Mouse (Mus musculus) megakaryocyte, embryonic 14.5 days (primary cell): ENCODE data around the gene Ptprm. TPM values are rescaled to one million over a fixed set of nuclear protein-coding genes. Genes with fewer than 3 reads are reported as not detected.

Experiments used
- H3K27me3 ChIP-seq: replicated peaks from 2 replicates; pipeline ENCODE3; 2012; ENCODE audit warnings: inconsistent platforms
- H3K36me3 ChIP-seq: replicated peaks from 2 replicates; pipeline ENCODE3; 2012; ENCODE audit warnings: low read length, inconsistent platforms, mixed read lengths
- H3K4me1 ChIP-seq: 2 replicates; pipeline ENCODE4 v1.6.1; 2012; ENCODE audit warnings: inconsistent platforms
- H3K4me3 ChIP-seq: replicated peaks from 2 replicates; pipeline ENCODE3; 2012; ENCODE audit warnings: moderate library complexity, mild to moderate bottlenecking, inconsistent platforms
- H3K9me3 ChIP-seq: 2 replicates; pipeline ENCODE4 v1.6.1; 2012; ENCODE audit warnings: inconsistent platforms
- FLI1 ChIP-seq: IDR thresholded peaks from 2 replicates; pipeline ENCODE4 v1.6.1; 2012; ENCODE audit warnings: low read length, inconsistent platforms, mixed read lengths
- GATA1 ChIP-seq: IDR thresholded peaks from 3 replicates; pipeline ENCODE4 v1.6.1; 2012; ENCODE audit warnings: mixed read lengths, low read length, inconsistent platforms, borderline replicate concordance
- polyA plus RNA-seq: library from polyadenylated mRNA; stranded (reverse); fragments of >175 nt; gene quantifications from 2 replicates; pipeline ENCODE4 v1.2.3, GENCODE M21; 2012; ENCODE audit warnings: low replicate concordance; ENCODE audit not compliant: insufficient read depth

The Ptprm gene
- polyA plus RNA-seq, 1 experiment: not detected

DNA sequence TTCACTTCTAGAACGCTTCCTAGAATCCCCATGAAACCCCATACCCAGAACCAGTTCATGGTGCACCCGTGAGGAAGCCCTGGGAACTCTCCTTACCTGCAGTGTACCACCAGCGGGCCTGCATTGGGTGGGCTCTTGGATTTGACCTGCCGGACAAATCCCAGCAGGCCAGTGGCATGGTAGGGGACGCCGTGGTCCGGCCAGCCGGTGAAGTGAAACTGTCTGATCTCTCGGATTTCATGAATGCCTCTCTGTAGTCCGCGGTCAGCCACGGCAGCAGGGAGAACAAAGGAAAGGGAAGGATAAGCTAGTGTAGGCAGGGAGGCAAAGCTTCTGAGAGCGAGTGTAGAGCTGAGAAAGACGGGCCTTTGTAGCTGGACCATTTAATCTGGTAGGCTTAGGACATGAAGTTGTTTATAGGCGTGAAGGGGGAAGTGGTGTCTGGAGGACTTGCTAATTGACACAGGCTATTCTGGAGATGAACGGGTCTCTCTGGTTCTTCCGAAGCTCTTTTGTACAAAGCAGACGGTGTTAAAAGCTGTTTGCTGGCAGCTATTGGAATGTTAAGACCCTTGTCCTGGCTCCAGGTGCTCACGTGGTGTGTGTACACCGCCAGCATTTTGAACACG lies 660.5 kb downstream of the Ptprm start:
- Histone ChIP-seq H3K9me3 (peaks cover 56% of the 10 kb centered on the region), H3K4me3 (no peak overlapping the region), H3K27me3 (no peaks in the 10 kb centered on the region), H3K36me3 (no peaks in the 10 kb centered on the region), H3K4me1 (no peaks in the 10 kb centered on the region)
- TF ChIP-seq FLI1: no peak
- TF ChIP-seq GATA1: no peak

DNA sequence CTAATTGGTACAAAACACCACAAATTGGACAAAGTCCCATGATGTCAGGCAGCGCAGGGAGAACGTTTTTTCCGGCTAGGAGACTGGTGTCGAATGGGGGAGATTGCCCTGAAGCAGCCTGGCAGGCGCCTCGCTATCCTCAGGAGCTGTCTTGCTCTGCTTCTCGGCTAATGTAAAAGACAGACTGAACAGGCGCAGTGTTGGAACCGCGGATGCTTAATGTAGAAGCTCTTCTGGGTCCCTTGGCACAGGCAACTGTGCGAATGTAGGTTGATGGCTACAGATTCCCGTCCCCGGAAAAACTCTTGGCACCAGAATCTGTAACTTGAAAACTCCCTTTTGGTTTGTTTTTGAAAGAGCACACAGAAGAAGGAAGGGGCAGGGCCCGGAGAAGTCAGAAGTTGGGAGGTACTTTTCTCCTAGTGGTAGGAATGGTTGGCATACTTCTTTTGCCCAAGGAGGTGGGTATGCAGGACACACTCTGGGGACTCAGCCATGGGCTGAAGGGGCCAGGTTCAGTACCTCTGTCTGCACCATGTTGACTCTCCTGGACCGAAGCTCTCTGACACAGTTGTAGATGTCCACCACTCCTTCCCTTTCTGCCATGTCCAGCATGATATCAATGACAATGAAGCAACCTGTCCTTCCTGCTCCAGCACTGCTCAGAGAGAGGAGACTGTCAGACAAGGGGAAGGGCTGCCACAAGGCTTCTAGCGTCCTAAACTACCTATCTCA lies 661.1 kb downstream of the Ptprm start:
- H3K9me3 ChIP-seq: peaks cover 58% of the 10 kb centered on the region

GRCm38 (mm10) chr17:66688179-66688578 lies 666.1 kb downstream of the Ptprm start:
- H3K36me3 ChIP-seq: no peaks in the 10 kb centered on the region
- TF ChIP-seq FLI1 (no peak), GATA1 (no peak)
- H3K9me3 ChIP-seq: peaks cover 62% of the 10 kb centered on the region
- H3K4me1 ChIP-seq: no peaks in the 10 kb centered on the region
- no peaks in the 10 kb centered on the region for H3K27me3 ChIP-seq
- no peak overlapping the region for H3K4me3 ChIP-seq

More for the DNA sequence above, 661.1 kb downstream of the Ptprm start:
- Histone ChIP-seq H3K4me1 (no peaks in the 10 kb centered on the region), H3K27me3 (no peaks in the 10 kb centered on the region), H3K36me3 (no peaks in the 10 kb centered on the region), H3K4me3 (no peak overlapping the region)
- no peak for TF ChIP-seq FLI1
- no peak for TF ChIP-seq GATA1

- no peaks in the 10 kb centered on the region for H3K36me3 ChIP-seq
- H3K4me1 ChIP-seq: no peaks in the 10 kb centered on the region
- H3K27me3 ChIP-seq: no peaks in the 10 kb centered on the region
- no peak overlapping the region for H3K4me3 ChIP-seq
- TF ChIP-seq GATA1 (no peak), FLI1 (no peak)
- H3K9me3 ChIP-seq: peaks cover 62% of the 10 kb centered on the region
These were observed 666.7 kb downstream of the Ptprm start for GRCm38 (mm10) chr17:66687543-66687942.

DNA sequence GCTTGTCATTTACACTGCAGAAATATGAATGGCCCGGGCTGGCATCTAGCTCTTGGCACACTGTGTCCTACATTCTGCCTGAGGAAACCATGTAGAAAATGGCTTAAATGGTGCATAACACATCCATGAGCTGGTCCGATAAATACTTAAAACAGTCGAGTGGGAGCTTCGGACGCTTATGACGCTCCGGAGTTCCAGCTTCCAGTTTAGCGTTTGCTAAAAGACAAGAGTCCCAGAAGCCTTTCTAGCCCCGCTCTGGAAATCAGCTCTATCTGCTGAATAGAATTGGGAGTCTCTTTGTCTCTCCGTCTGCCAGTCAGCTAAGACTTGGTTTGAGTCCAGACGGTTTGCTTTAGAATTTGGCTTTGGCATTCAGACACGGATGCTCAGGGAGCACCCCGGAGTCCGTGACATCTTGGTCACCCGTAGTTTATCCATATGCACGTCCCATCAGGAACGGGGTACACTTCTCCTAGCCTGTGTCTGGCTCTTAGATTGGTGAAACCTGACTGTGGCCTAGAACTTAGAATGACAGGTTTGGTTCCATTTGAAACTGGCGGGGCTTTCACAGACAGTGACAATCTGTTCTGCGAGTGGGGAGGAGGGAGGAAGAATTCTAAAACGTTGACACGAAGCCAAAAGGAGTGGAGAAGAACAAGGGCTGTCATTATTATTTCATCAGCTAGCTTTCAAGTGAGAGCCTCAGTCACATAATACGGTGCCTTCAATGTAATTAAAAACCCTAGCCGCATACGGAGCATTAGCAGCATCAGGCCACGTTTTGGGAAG lies 667.4 kb downstream of the Ptprm start:
- H3K27me3 ChIP-seq: no peaks in the 10 kb centered on the region
- H3K9me3 ChIP-seq: peaks cover 68% of the 10 kb centered on the region
- H3K36me3 ChIP-seq: no peaks in the 10 kb centered on the region
- H3K4me1 ChIP-seq: no peaks in the 10 kb centered on the region
- no peak overlapping the region for H3K4me3 ChIP-seq
- no peak for TF ChIP-seq GATA1
- no peak for TF ChIP-seq FLI1

DNA sequence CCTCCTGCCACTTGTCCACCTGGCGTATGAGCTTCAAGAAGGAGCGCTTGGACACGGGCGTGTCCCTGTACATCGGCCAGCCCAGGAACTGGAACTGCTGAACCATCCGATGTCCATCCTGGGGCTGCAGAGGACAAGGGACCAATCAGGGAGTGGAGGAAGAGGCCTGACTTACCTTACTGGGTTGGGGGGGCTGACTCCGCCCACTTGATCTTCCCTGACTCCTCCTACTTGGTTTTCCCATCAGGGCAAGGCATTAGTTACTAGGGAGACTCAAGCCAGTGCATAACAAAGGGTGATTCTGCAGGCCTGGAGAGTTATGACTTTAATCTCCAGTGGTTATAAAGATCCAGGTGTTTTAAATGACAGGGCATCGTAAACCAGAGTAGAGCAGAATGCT lies 670.8 kb downstream of the Ptprm start:
- TF ChIP-seq FLI1 (no peak), GATA1 (no peak)
- Histone ChIP-seq H3K4me3 (no peak overlapping the region), H3K9me3 (peaks cover 57% of the 10 kb centered on the region), H3K36me3 (no peaks in the 10 kb centered on the region), H3K4me1 (no peaks in the 10 kb centered on the region), H3K27me3 (no peaks in the 10 kb centered on the region)

DNA sequence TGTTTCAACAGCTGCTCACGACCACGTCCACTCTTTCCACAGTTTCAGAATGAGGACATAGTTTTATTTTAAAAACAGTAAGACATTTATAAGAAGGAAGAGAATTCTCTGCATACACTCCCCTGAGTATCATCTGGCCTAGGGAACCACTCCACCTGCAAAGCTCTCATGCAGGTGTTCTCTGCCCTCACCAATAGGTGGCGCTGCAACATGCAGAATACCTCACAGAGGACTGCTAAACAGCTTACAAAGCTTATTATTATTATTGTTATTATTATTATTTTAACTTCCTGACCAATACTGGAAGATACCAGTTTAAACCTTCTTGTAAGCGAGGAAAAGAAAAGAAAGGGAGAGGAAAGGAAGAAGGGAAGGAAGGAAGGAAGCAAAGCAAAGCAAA lies 673.6 kb downstream of the Ptprm start:
- Histone ChIP-seq H3K4me1 (no peaks in the 10 kb centered on the region), H3K36me3 (no peaks in the 10 kb centered on the region), H3K4me3 (no peak overlapping the region), H3K9me3 (peaks cover 46% of the 10 kb centered on the region), H3K27me3 (no peaks in the 10 kb centered on the region)
- TF ChIP-seq FLI1: no peak
- TF ChIP-seq GATA1: no peak

DNA sequence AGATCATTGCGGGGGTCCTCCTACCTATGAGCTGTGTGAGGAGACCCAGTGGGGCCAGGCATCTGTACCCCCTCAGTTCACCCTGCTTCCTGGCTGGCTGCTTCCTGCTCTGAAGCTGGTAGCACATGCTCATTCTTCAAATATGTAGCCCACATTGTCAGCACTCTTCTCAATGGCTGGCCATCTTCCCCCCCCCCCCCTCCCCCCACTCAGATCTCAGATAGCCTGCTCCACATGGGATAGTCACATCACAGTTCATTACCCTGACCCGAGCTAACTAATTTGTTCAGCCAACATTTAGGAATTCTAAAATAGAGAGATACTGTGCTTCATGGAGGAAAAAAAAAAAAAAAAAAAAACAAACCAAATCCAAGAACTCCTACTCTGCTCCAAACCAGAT lies 679.6 kb downstream of the Ptprm start:
- Histone ChIP-seq H3K27me3 (no peaks in the 10 kb centered on the region), H3K4me3 (no peak overlapping the region), H3K36me3 (no peaks in the 10 kb centered on the region), H3K4me1 (no peaks in the 10 kb centered on the region), H3K9me3 (peaks cover 53% of the 10 kb centered on the region)
- TF ChIP-seq GATA1 (no peak), FLI1 (no peak)

- peaks cover 53% of the 10 kb centered on the region for H3K9me3 ChIP-seq
These were observed 682.5 kb downstream of the Ptprm start for GRCm38 (mm10) chr17:66671715-66672230.

More at GRCm38 (mm10) chr17:66671715-66672230, 682.5 kb downstream of the Ptprm start:
- no peaks in the 10 kb centered on the region for H3K27me3 ChIP-seq
- no peak overlapping the region for H3K4me3 ChIP-seq
- no peak for TF ChIP-seq FLI1
- no peak for TF ChIP-seq GATA1
- H3K4me1 ChIP-seq: no peaks in the 10 kb centered on the region
- H3K36me3 ChIP-seq: no peaks in the 10 kb centered on the region
